Mouse (Mus musculus): Measurements from ENCODE around the gene Gm17677. TPM values are rescaled to one million over a fixed set of nuclear protein-coding genes. Genes with fewer than 3 reads are reported as not detected.

Gm17677 gene
- total RNA-seq (2017): not detected in 2 replicates

DNA sequence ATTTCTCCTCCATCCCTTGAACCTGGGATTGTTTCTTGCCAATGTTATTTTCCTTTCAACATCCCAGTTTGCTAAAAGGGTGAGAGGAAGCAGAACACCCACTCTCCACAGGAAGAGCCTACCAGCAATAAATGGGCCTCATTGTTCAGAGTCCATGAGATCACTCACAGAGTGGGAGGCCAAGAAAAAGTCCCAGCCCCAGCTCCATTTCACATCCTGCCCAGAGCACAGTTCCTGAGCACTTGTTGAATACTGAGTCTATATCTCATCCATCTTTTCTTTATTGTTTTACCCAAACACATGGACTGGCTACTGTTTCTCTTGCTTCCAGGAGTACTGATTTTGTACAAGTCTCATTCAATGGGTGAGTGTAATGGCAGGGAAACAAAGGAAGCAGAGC, at the start of gene Gm17677:
Gm17677 (plus strand) TSS at position 301 of the 400 bp plus-strand sequence.
- no peak for ATAC-seq (ENCODE audit: extremely low read depth, insufficient number of reproducible peaks, low FRiP score, poor library complexity, severe bottlenecking)

DNA sequence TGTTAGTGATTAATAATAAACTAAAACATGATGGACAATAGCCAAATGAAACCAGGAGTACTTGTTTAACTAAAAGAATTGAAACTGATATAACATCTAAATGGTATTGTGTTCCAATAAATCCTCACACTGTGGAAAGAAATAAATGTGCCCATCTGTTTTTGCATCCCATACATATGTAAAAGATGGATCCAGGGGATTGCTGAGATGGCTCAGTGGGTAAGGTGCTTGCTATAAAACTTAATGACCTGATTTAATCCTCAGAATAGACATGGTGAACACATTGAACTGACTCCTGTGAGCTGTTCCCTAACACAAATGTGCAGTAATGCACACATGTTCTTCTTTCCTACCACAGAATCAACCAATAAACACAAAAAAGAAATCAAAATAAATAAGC, 48.9 kb upstream of the Gm17677 start:
- no peak for ATAC-seq (ENCODE audit: extremely low read depth, insufficient number of reproducible peaks, low FRiP score, poor library complexity, severe bottlenecking)

DNA sequence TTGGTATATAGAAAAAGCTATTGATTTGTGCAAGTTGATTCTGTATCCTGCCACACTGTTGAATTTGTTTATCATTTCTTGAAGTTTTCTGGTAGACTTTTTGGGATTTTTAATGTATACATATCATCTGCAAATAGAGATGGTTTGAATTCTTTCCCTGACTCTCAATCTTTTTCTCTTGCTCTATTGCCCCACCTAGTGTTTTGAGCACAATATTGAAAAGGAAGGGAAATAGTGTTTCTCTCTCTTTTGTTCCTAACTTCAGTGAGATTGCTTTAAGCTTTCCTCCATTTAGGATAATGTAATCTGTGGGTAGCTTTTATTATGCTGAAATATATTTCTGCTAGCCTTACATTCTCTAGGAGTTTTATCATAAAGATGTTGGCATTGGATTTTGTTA, 33.6 kb upstream of the Gm17677 start:
- no peak for ATAC-seq (ENCODE audit: extremely low read depth, insufficient number of reproducible peaks, low FRiP score, poor library complexity, severe bottlenecking)

DNA sequence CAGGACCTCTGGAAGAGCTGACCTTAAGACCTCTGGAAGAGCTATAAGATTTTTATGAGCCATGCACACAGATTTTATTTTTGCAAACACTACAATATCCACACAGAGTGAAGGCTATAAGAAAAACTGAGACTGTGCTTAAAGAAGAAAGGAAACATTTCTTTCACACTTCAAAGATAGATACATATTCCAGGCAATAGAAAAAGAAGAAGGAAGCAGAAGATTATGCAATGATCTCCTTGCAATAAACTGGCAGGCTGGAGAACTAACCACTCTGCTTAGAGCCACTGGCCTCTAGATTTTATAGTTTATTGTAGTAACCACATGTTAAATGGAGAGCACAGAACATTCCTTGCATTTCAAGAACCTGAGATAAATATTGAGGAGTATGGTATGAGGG, 16.0 kb downstream of the Gm17677 start:
- no peak for ATAC-seq (ENCODE audit: extremely low read depth, insufficient number of reproducible peaks, low FRiP score, poor library complexity, severe bottlenecking)

DNA sequence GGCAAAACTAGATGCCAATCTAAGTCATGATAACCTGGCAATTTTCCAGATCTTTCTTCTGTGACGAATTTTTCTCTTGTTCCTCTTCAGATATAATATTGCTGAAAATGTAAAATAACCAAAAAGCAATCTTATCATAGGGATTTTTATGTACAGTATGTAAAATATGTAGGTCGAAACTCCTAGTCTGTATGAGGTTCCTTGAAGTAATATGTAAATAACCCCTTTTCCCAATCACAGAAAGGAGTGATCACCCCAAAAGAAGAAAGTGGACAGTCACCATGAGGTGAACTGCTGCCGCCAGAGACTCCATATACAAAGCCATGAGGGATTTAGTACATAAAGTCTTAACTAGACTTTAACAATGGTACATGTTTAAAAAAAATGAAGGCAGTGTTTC, 37.2 kb downstream of the Gm17677 start, which contains the start of gene Gm17727:
Gm17727 (minus strand) TSS at position 101 of the 400 bp plus-strand sequence.
- ATAC-seq (ENCODE audit: extremely low read depth, insufficient number of reproducible peaks, low FRiP score, poor library complexity, severe bottlenecking): no peak

DNA sequence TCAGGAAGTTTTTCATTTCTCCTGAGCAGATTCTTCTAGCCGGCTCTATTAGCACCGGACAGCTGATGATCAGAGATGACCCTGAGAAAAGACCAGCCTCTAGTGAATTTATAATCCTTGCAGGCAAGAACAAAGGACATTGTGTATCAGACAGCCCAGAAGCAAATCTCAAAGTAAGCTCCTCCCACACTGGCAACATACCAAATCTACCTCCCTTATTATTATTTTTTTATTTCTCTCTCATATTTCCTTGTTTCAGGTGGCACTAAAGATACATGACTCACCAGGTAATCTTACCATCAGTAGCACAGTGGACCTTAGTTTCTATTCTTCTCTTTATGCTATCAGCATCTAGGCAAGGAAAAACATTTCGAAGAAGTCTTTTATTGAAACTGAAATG, 49.2 kb downstream of the Gm17677 start, which contains the start of the genes Gm27235 and D730048I06Rik:
Gm27235 (minus strand) TSS at position 101 of the 400 bp plus-strand sequence.
D730048I06Rik (minus strand) TSS at position 112 of the 400 bp plus-strand sequence.
- ATAC-seq (ENCODE audit: extremely low read depth, insufficient number of reproducible peaks, low FRiP score, poor library complexity, severe bottlenecking): no peak

Other genes starting within 250 kb of the Gm17677 start
- gene Gm1113, start 222.8 kb upstream of the Gm17677 start, total RNA-seq (2017): not detected in 2 replicates
- gene Ddx25, start 182.5 kb upstream of the Gm17677 start, total RNA-seq (2017): 1.3 and 1.5 TPM in 2 replicates
- 25.6 and 30.9 TPM in 2 replicates for gene Pus3, start 182.5 kb upstream of the Gm17677 start, total RNA-seq (2017)
- not detected in 2 replicates for gene Pate2, start 170.8 kb upstream of the Gm17677 start, total RNA-seq (2017)
- 11.9 and 14.5 TPM in 2 replicates for gene Hyls1, start 170.7 kb upstream of the Gm17677 start, total RNA-seq (2017)
- gene Pate4, start 129.1 kb upstream of the Gm17677 start, total RNA-seq (2017): not detected in 2 replicates
- gene Pate3, start 92.8 kb upstream of the Gm17677 start, total RNA-seq (2017): not detected in 2 replicates
- not detected in 2 replicates for gene Pate1, start 53.7 kb upstream of the Gm17677 start, total RNA-seq (2017)
- gene Gm17727, start 37.1 kb downstream of the Gm17677 start, total RNA-seq (2017): not detected in 2 replicates
- gene Gm27235, start 49.1 kb downstream of the Gm17677 start, total RNA-seq (2017): not detected in 2 replicates
- gene D730048I06Rik, start 49.1 kb downstream of the Gm17677 start, total RNA-seq (2017): not detected in 2 replicates
- gene 9230110F15Rik, start 103.1 kb downstream of the Gm17677 start, total RNA-seq (2017): not detected in 2 replicates
- gene 9230113P08Rik, start 167.4 kb downstream of the Gm17677 start, total RNA-seq (2017): not detected in 2 replicates

Data from neutrophil, adult 5-6 weeks (primary cell).